Mouse (Mus musculus): ENCODE data around the gene Tradd.

- TF ChIP-seq CTCF (conservative IDR thresholded peaks at IDR 0.05; ENCODE audit: low read length) (no peak), POU5F1 (IDR thresholded peaks at IDR 0.05; ENCODE audit: borderline replicate concordance, low read length) (no peak), NANOG (IDR thresholded peaks at IDR 0.05; ENCODE audit: borderline replicate concordance, low read length) (no peak)
These were observed 24.7 kb upstream of the Tradd start for GRCm38 (mm10) chr8:105288958-105289732.
